8 mouse cellular contexts compared by ENCODE assay signal in the genomic region with DNA sequence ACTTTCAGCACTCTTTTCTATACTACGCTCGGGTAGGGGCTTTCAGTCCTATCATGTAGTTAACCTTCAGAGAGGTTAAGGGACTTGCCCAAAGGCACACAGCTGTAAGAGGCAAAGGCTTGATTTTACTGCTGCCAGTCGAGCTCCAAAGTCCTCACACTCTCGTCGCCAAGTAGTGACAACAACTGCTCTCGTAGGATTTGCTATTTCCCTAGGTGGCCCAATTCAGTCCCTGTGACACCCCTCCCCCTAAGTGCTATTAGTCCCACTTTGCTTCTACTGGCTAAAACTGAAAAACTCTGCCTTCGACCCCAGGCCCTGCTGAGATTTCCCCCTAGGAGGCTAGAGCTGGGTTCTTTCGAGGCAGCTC. TPM values are rescaled to one million over a fixed set of nuclear protein-coding genes. Genes with fewer than 3 reads are reported as not detected.
A peak's percentile ranks its signal among the peaks of the same experiment; 100 is the strongest.
DNase-seq lines count a peak whose midpoint lies in the region; ATAC-seq and TF ChIP-seq lines count a peak whose summit lies in the region.

No protein-coding gene starts in this region.

- no peaks in the 10 kb centered on the region for H3K36me3 ChIP-seq in neural tube, embryonic 11.5 days (ENCODE audit: control insufficient read depth, insufficient read depth, low read length)
- H3K36me3 ChIP-seq in forebrain, embryonic 11.5 days (ENCODE audit: control insufficient read depth, insufficient read depth, low read length), result no peaks in the 10 kb centered on the region
- no peaks in the 10 kb centered on the region for H3K36me3 ChIP-seq in limb, embryonic 14.5 days (ENCODE audit: control insufficient read depth, insufficient read depth, low read length)
- no peaks in the 10 kb centered on the region for H3K36me3 ChIP-seq in stomach, postnatal 0 days (ENCODE audit: control insufficient read depth, insufficient read depth, low read length)

- no peak for TF ChIP-seq CTCF in stomach, postnatal 0 days (IDR thresholded peaks at IDR 0.05; ENCODE audit: low read depth)

- TF ChIP-seq POLR2A in limb, embryonic 14.5 days (IDR thresholded peaks at IDR 0.05; ENCODE audit: borderline replicate concordance, extremely low read depth, insufficient read depth, insufficient read length), result no peak

- 7% methylated on average over 8 of the region's 8 CpGs for WGBS in neural tube, embryonic 11.5 days
- WGBS in forebrain, embryonic 11.5 days, result 6% methylated on average over 8 of the region's 8 CpGs
- 4% methylated on average over 8 of the region's 8 CpGs for WGBS in limb, embryonic 14.5 days
- 7% methylated on average over 8 of the region's 8 CpGs for WGBS in stomach, postnatal 0 days

- no peak for TF ChIP-seq EP300 in stomach, postnatal 0 days (optimal IDR thresholded peaks at IDR 0.05)

- H3K4me3 ChIP-seq in neural tube, embryonic 11.5 days (ENCODE audit: low read depth, low read length), result peak overlapping the region; percentile 48
- peak overlapping the region; percentile 57 for H3K4me3 ChIP-seq in forebrain, embryonic 11.5 days (ENCODE audit: low read depth, low read length)
- peak overlapping the region; percentile 82 for H3K4me3 ChIP-seq in limb, embryonic 14.5 days (replicated peaks; ENCODE audit: low read length)
- H3K4me3 ChIP-seq in stomach, postnatal 0 days (ENCODE audit: low read depth, low read length), result peak overlapping the region; percentile 70

- no peak for ATAC-seq in neural tube, embryonic 11.5 days (ENCODE audit: insufficient read depth, low FRiP score, low TSS enrichment)
- no peak for ATAC-seq in forebrain, embryonic 11.5 days (replicated peaks; ENCODE audit: low FRiP score)
- ATAC-seq in limb, embryonic 14.5 days (ENCODE audit: low FRiP score, low read depth), result no peak
- no peak for ATAC-seq in stomach, postnatal 0 days (ENCODE audit: low FRiP score, low TSS enrichment)

- no peaks in the 10 kb centered on the region for H3K9me3 ChIP-seq in neural tube, embryonic 11.5 days (ENCODE audit: control insufficient read depth, low read length)
- no peaks in the 10 kb centered on the region for H3K9me3 ChIP-seq in forebrain, embryonic 11.5 days (ENCODE audit: control insufficient read depth, low read length)
- H3K9me3 ChIP-seq in limb, embryonic 14.5 days (ENCODE audit: control insufficient read depth, low read length), result no peaks in the 10 kb centered on the region
- H3K9me3 ChIP-seq in stomach, postnatal 0 days (ENCODE audit: control insufficient read depth, low read length), result no peaks in the 10 kb centered on the region

- no peak for DNase-seq in neural tube, embryonic 11.5 days (ENCODE audit: low spot score)
- no peak for DNase-seq in neural tube, embryonic 10.5 days (ENCODE audit: extremely low spot score, low spot score)
- DNase-seq in forebrain, embryonic 11.5 days (ENCODE audit: low spot score), result no peak
- DNase-seq in limb, embryonic 14.5 days (ENCODE audit: low spot score), result no peak
- peak; percentile 20 for DNase-seq in stomach, postnatal 0 days (ENCODE audit: low spot score)
- no peak for DNase-seq in left cerebral cortex, adult 9 months (ENCODE audit: low spot score in 2 of 2)
- no peak for DNase-seq in right cerebral cortex, postnatal 14 days
- DNase-seq in adrenal gland, postnatal 14 days, result no peak

- 0 out of 2 replicates have a peak, but pooled peaks cover 2% of the 10 kb centered on the region for H3K4me1 ChIP-seq in neural tube, embryonic 11.5 days (ENCODE audit: control insufficient read depth, insufficient read depth, low read length)
- H3K4me1 ChIP-seq in forebrain, embryonic 11.5 days (replicated peaks; ENCODE audit: control insufficient read depth, insufficient read depth, low read length), result peaks cover 4% of the 10 kb centered on the region; the same call in 1 of the 2 replicates
- H3K4me1 ChIP-seq in limb, embryonic 14.5 days (ENCODE audit: control insufficient read depth, insufficient read depth, low read length), result peaks cover 25% of the 10 kb centered on the region
- H3K4me1 ChIP-seq in stomach, postnatal 0 days (replicated peaks; ENCODE audit: control insufficient read depth, insufficient read depth), result peaks cover 3% of the 10 kb centered on the region; the same call in 1 of the 2 replicates

- peaks cover 4% of the 10 kb centered on the region for H3K27me3 ChIP-seq in neural tube, embryonic 11.5 days (ENCODE audit: control insufficient read depth, insufficient read depth, low read length)
- H3K27me3 ChIP-seq in forebrain, embryonic 11.5 days (ENCODE audit: control insufficient read depth, insufficient read depth, low read length), result peaks cover 11% of the 10 kb centered on the region
- H3K27me3 ChIP-seq in limb, embryonic 14.5 days (ENCODE audit: control insufficient read depth, insufficient read depth, low read length), result no peaks in the 10 kb centered on the region
- H3K27me3 ChIP-seq in stomach, postnatal 0 days (ENCODE audit: control insufficient read depth, insufficient read depth, low read length), result no peaks in the 10 kb centered on the region

- peak overlapping the region; percentile 55 for H3K9ac ChIP-seq in neural tube, embryonic 11.5 days (ENCODE audit: low read length)
- H3K9ac ChIP-seq in forebrain, embryonic 11.5 days (ENCODE audit: low read length), result peak overlapping the region; percentile 66
- H3K9ac ChIP-seq in limb, embryonic 14.5 days (ENCODE audit: low read depth, low read length, severe bottlenecking), result peak overlapping the region; percentile 82
- H3K9ac ChIP-seq in stomach, postnatal 0 days (ENCODE audit: low read length), result peak overlapping the region; percentile 82

- H3K4me2 ChIP-seq in neural tube, embryonic 11.5 days (ENCODE audit: low read depth), result peak overlapping the region; percentile 87
- peak overlapping the region; percentile 92 for H3K4me2 ChIP-seq in forebrain, embryonic 11.5 days (ENCODE audit: low read depth, low read length, severe bottlenecking)
- peak overlapping the region; percentile 80 for H3K4me2 ChIP-seq in limb, embryonic 14.5 days (replicated peaks; ENCODE audit: low read depth, low read length, severe bottlenecking)
- peak overlapping the region; percentile 96 for H3K4me2 ChIP-seq in stomach, postnatal 0 days (replicated peaks; ENCODE audit: low read depth)

- H3K27ac ChIP-seq in neural tube, embryonic 11.5 days (ENCODE audit: low read depth, low read length), result no peak overlapping the region
- no peak overlapping the region for H3K27ac ChIP-seq in forebrain, embryonic 11.5 days (ENCODE audit: low read depth, low read length)
- H3K27ac ChIP-seq in limb, embryonic 14.5 days (replicated peaks; ENCODE audit: low read depth, low read length), result peak overlapping the region; percentile 43; the same call in 1 of the 2 replicates
- peak overlapping the region; percentile 89 for H3K27ac ChIP-seq in stomach, postnatal 0 days (replicated peaks)

RNA-seq across cellular contexts. Expression of gene Rhod, which starts 0.5 kb away (rescaled TPM):
- 17.1 and 17.4 TPM in 2 replicates for polyA plus RNA-seq in neural tube, embryonic 11.5 days (2014; fragmentation: Nextera tagmentation; extraction: Ambion mirVana)
- 10.9 and 13.4 TPM in 2 replicates for polyA plus RNA-seq in forebrain, embryonic 11.5 days (2014; fragmentation: Nextera tagmentation; extraction: Ambion mirVana)
- 33.8 and 36.6 TPM in 2 replicates for polyA plus RNA-seq in limb, embryonic 14.5 days (2012; rRNA removed)
- polyA plus RNA-seq in limb, embryonic 14.5 days (2014; fragmentation: Nextera tagmentation; extraction: Ambion mirVana), result 44.2 and 51.0 TPM in 2 replicates
- 45.5 and 48.0 TPM in 2 replicates for polyA plus RNA-seq in stomach, postnatal 0 days (2015; fragmentation: Nextera tagmentation; extraction: Ambion mirVana)
- 14.1 and 17.3 TPM in 2 replicates for total RNA-seq in adrenal gland, postnatal 14 days (2021)

RNA-seq across cellular contexts. Expression of gene Syt12, which starts 38.5 kb away (rescaled TPM):
- 0.58 and 1.8 TPM in 2 replicates for polyA plus RNA-seq in neural tube, embryonic 11.5 days (2014; fragmentation: Nextera tagmentation; extraction: Ambion mirVana)
- 1.1 and 1.7 TPM in 2 replicates for polyA plus RNA-seq in forebrain, embryonic 11.5 days (2014; fragmentation: Nextera tagmentation; extraction: Ambion mirVana)
- 0.41 and 0.50 TPM in 2 replicates for polyA plus RNA-seq in limb, embryonic 14.5 days (2012; rRNA removed)
- 0.21 and 0.39 TPM in 2 replicates for polyA plus RNA-seq in limb, embryonic 14.5 days (2014; fragmentation: Nextera tagmentation; extraction: Ambion mirVana)
- polyA plus RNA-seq in stomach, postnatal 0 days (2015; fragmentation: Nextera tagmentation; extraction: Ambion mirVana), result 1.9 and 2.5 TPM in 2 replicates
- total RNA-seq in adrenal gland, postnatal 14 days (2021), result 35.0 and 41.1 TPM in 2 replicates

RNA-seq across cellular contexts. Expression of gene Kdm2a, which starts 40.7 kb away (rescaled TPM):
- polyA plus RNA-seq in neural tube, embryonic 11.5 days (2014; fragmentation: Nextera tagmentation; extraction: Ambion mirVana), result 44.1 and 47.2 TPM in 2 replicates
- 57.9 and 60.8 TPM in 2 replicates for polyA plus RNA-seq in forebrain, embryonic 11.5 days (2014; fragmentation: Nextera tagmentation; extraction: Ambion mirVana)
- polyA plus RNA-seq in limb, embryonic 14.5 days (2012; rRNA removed), result 99.7 and 126 TPM in 2 replicates
- polyA plus RNA-seq in limb, embryonic 14.5 days (2014; fragmentation: Nextera tagmentation; extraction: Ambion mirVana), result 54.4 and 59.8 TPM in 2 replicates
- polyA plus RNA-seq in stomach, postnatal 0 days (2015; fragmentation: Nextera tagmentation; extraction: Ambion mirVana), result 12.9 and 15.0 TPM in 2 replicates
- total RNA-seq in adrenal gland, postnatal 14 days (2021), result 96.2 and 111 TPM in 2 replicates

RNA-seq across cellular contexts. Expression of gene 2010003K11Rik, which starts 59.6 kb away (rescaled TPM):
- not detected in 2 replicates for polyA plus RNA-seq in neural tube, embryonic 11.5 days (2014; fragmentation: Nextera tagmentation; extraction: Ambion mirVana)
- not detected in 2 replicates for polyA plus RNA-seq in forebrain, embryonic 11.5 days (2014; fragmentation: Nextera tagmentation; extraction: Ambion mirVana)
- not detected in 2 replicates for polyA plus RNA-seq in limb, embryonic 14.5 days (2012; rRNA removed)
- polyA plus RNA-seq in limb, embryonic 14.5 days (2014; fragmentation: Nextera tagmentation; extraction: Ambion mirVana), result not detected in 2 replicates
- polyA plus RNA-seq in stomach, postnatal 0 days (2015; fragmentation: Nextera tagmentation; extraction: Ambion mirVana), result 0.74 and 1.5 TPM in 2 replicates
- total RNA-seq in adrenal gland, postnatal 14 days (2021), result 23.0 and 25.2 TPM in 2 replicates

Comparison
In these comparisons a context has a peak if more than half of its experiments do, and no peak if none do; other contexts are left out.
1. H3K27ac ChIP-seq: peak in limb, embryonic 14.5 days (single experiment) and stomach, postnatal 0 days (single experiment); none in neural tube, embryonic 11.5 days (single experiment) and forebrain, embryonic 11.5 days (single experiment).
2. Peak in every context shown above with its lines, with median percentiles within 50 percentile points of each other: H3K4me2 ChIP-seq, H3K4me3 ChIP-seq and H3K9ac ChIP-seq.